Mouse (Mus musculus) embryonic facial prominence, embryonic 13.5 days (tissue): ENCODE results near the gene Akap6. TPM values are rescaled to one million over a fixed set of nuclear protein-coding genes. Genes with fewer than 3 reads are reported as not detected.
A peak's percentile ranks its signal among the peaks of the same experiment; 100 is the strongest.

Experiments used
- ATAC-seq: fragments of 200-750 bp; cut with Nextera tagmentation; 2 replicates; pipeline ENCODE4 v1.8.0; 2017; ENCODE audit warnings: low read depth; ENCODE audit not compliant: insufficient number of reproducible peaks, insufficient read depth, low FRiP score, low TSS enrichment
- H3K27ac ChIP-seq: fragments of 300-500 bp; sonication (generic); 2 replicates; pipeline ENCODE4 v1.5.1; 2015; ENCODE audit warnings: moderate library complexity, mild to moderate bottlenecking, inconsistent platforms
- H3K27me3 ChIP-seq: fragments of 300-500 bp; sonication (generic); 2 replicates; pipeline ENCODE4 v1.6.1; 2015; ENCODE audit warnings: mild to moderate bottlenecking, inconsistent platforms
- H3K36me3 ChIP-seq: fragments of 300-500 bp; sonication (generic); 2 replicates; pipeline ENCODE4 v1.6.1; 2015; ENCODE audit warnings: mild to moderate bottlenecking, inconsistent platforms
- H3K4me1 ChIP-seq: fragments of 300-500 bp; sonication (generic); 2 replicates; pipeline ENCODE4 v1.6.1; 2015; ENCODE audit warnings: inconsistent platforms
- H3K4me2 ChIP-seq: fragments of 300-500 bp; sonication (generic); 2 replicates; pipeline ENCODE4 v1.6.1; 2015; ENCODE audit warnings: moderate library complexity, mild to moderate bottlenecking, inconsistent platforms
- H3K4me3 ChIP-seq: fragments of 300-500 bp; sonication (generic); 2 replicates; pipeline ENCODE4 v1.5.1; 2015; ENCODE audit warnings: mild to moderate bottlenecking, inconsistent platforms
- H3K9ac ChIP-seq: fragments of 300-500 bp; sonication (generic); 2 replicates; pipeline ENCODE4 v1.6.1; 2015; ENCODE audit warnings: mild to moderate bottlenecking, inconsistent platforms
- H3K9me3 ChIP-seq: fragments of 300-500 bp; sonication (generic); 2 replicates; pipeline ENCODE4 v1.6.1; 2016; ENCODE audit warnings: inconsistent platforms
- WGBS: fragments of 180-500 bp; shearing (Covaris S2); methylation state at CpG from one replicate; pipeline ENCODE4 v1.1.7; 2015; ENCODE audit warnings: mixed read lengths; 5-methylcytosine and 5-hydroxymethylcytosine counted together
- polyA plus RNA-seq: library from polyadenylated mRNA; unstranded; fragments of >200 nt; fragmentation: Nextera tagmentation; extraction: Ambion mirVana; gene quantifications from 2 replicates; pipeline ENCODE4 v1.2.1, GENCODE M21; 2015

The Akap6 gene
- polyA plus RNA-seq, 1 experiment from 2014 or later, result 1.3 TPM

- H3K4me1 ChIP-seq, result peaks cover 45% of the 10 kb centered on the region
- H3K4me3 ChIP-seq, result no peak overlapping the region
- no peaks in the 10 kb centered on the region for H3K36me3 ChIP-seq
- H3K27me3 ChIP-seq, result no peaks in the 10 kb centered on the region
- no peaks in the 10 kb centered on the region for H3K9me3 ChIP-seq
- H3K27ac ChIP-seq, result no peak overlapping the region
- no peak for ATAC-seq
- WGBS, result 22% methylated on average over 10 of the region's 10 CpGs
- no peak overlapping the region for H3K4me2 ChIP-seq
- no peak overlapping the region for H3K9ac ChIP-seq
Measured at GRCm38 (mm10) chr12:52834074-52834473, 134.9 kb downstream of the Akap6 start.

- 0 out of 2 replicates have a peak overlapping the region, but pooled peaks have one; percentile 21 for H3K9ac ChIP-seq
- no peaks in the 10 kb centered on the region for H3K36me3 ChIP-seq
- no peak for ATAC-seq
- H3K27me3 ChIP-seq, result no peaks in the 10 kb centered on the region
- H3K4me2 ChIP-seq, result peak overlapping the region; percentile 46
- H3K4me3 ChIP-seq, result no peak overlapping the region
- H3K9me3 ChIP-seq, result no peaks in the 10 kb centered on the region
- peaks cover 44% of the 10 kb centered on the region for H3K4me1 ChIP-seq
- WGBS, result 25% methylated on average over 6 of the region's 6 CpGs
- peak overlapping the region; percentile 80; the same call in 1 of the 2 replicates for H3K27ac ChIP-seq
Measured at GRCm38 (mm10) chr12:52834781-52835279, 135.6 kb downstream of the Akap6 start.

GRCm38 (mm10) chr12:52835291-52835742, 136.1 kb downstream of the Akap6 start:
- peaks cover 40% of the 10 kb centered on the region for H3K4me1 ChIP-seq
- H3K9me3 ChIP-seq, result no peaks in the 10 kb centered on the region
- ATAC-seq, result no peak
- H3K27ac ChIP-seq, result peak overlapping the region; percentile 80
- H3K9ac ChIP-seq, result 0 out of 2 replicates have a peak overlapping the region, but pooled peaks have one; percentile 21
- no peak overlapping the region for H3K4me3 ChIP-seq
- no peaks in the 10 kb centered on the region for H3K27me3 ChIP-seq
- H3K36me3 ChIP-seq, result no peaks in the 10 kb centered on the region
- peak overlapping the region; percentile 46 for H3K4me2 ChIP-seq
- 12% methylated on average over 6 of the region's 6 CpGs for WGBS

- Histone ChIP-seq H3K9ac (0 out of 2 replicates have a peak overlapping the region, but pooled peaks have one; percentile 16), H3K36me3 (no peaks in the 10 kb centered on the region), H3K4me3 (no peak overlapping the region), H3K4me2 (peak overlapping the region; percentile 46), H3K9me3 (no peaks in the 10 kb centered on the region), H3K27ac (peak overlapping the region; percentile 80), H3K4me1 (peaks cover 37% of the 10 kb centered on the region), H3K27me3 (no peaks in the 10 kb centered on the region)
- WGBS, result 21% methylated on average over 12 of the region's 12 CpGs
- peak; percentile 72; the same call in 1 of the 2 replicates for ATAC-seq
Measured at GRCm38 (mm10) chr12:52835914-52836546, 136.8 kb downstream of the Akap6 start.

GRCm38 (mm10) chr12:52845982-52846381, 146.8 kb downstream of the Akap6 start:
- ATAC-seq, result no peak
- WGBS, result 88% methylated on average over 1 of the region's 1 CpGs
- Histone ChIP-seq H3K9ac (no peak overlapping the region), H3K4me2 (no peak overlapping the region), H3K4me1 (peaks cover 11% of the 10 kb centered on the region; the same call in 1 of the 2 replicates), H3K27me3 (no peaks in the 10 kb centered on the region), H3K36me3 (no peaks in the 10 kb centered on the region), H3K4me3 (no peak overlapping the region), H3K9me3 (no peaks in the 10 kb centered on the region), H3K27ac (no peak overlapping the region)

GRCm38 (mm10) chr12:52847020-52847419, 147.8 kb downstream of the Akap6 start:
- no peak overlapping the region for H3K4me2 ChIP-seq
- H3K9ac ChIP-seq, result no peak overlapping the region
- H3K36me3 ChIP-seq, result no peaks in the 10 kb centered on the region
- H3K4me3 ChIP-seq, result no peak overlapping the region
- H3K9me3 ChIP-seq, result no peaks in the 10 kb centered on the region
- no peak overlapping the region for H3K27ac ChIP-seq
- H3K4me1 ChIP-seq, result peaks cover 15% of the 10 kb centered on the region
- WGBS, result 84% methylated on average over 4 of the region's 4 CpGs
- H3K27me3 ChIP-seq, result no peaks in the 10 kb centered on the region
- no peak for ATAC-seq

- Histone ChIP-seq H3K27me3 (no peaks in the 10 kb centered on the region), H3K9ac (no peak overlapping the region), H3K4me1 (peaks cover 15% of the 10 kb centered on the region), H3K4me3 (no peak overlapping the region), H3K4me2 (no peak overlapping the region), H3K27ac (no peak overlapping the region), H3K36me3 (no peaks in the 10 kb centered on the region), H3K9me3 (no peaks in the 10 kb centered on the region)
- 62% methylated on average over 14 of the region's 14 CpGs for WGBS
- peak; percentile 69 for ATAC-seq
Measured at GRCm38 (mm10) chr12:52847830-52848518, 148.8 kb downstream of the Akap6 start.

- peaks cover 15% of the 10 kb centered on the region for H3K4me1 ChIP-seq
- no peaks in the 10 kb centered on the region for H3K36me3 ChIP-seq
- no peak overlapping the region for H3K4me3 ChIP-seq
- no peaks in the 10 kb centered on the region for H3K9me3 ChIP-seq
- H3K27ac ChIP-seq, result no peak overlapping the region
- ATAC-seq, result no peak
- no peak overlapping the region for H3K4me2 ChIP-seq
- H3K27me3 ChIP-seq, result no peaks in the 10 kb centered on the region
- 65% methylated on average over 7 of the region's 7 CpGs for WGBS
- no peak overlapping the region for H3K9ac ChIP-seq
Measured at GRCm38 (mm10) chr12:52848519-52848855, 149.3 kb downstream of the Akap6 start.

- peaks cover 18% of the 10 kb centered on the region for H3K4me1 ChIP-seq
- ATAC-seq, result no peak
- no peak overlapping the region for H3K4me3 ChIP-seq
- H3K9me3 ChIP-seq, result no peaks in the 10 kb centered on the region
- no peaks in the 10 kb centered on the region for H3K36me3 ChIP-seq
- no peak overlapping the region for H3K4me2 ChIP-seq
- H3K27me3 ChIP-seq, result no peaks in the 10 kb centered on the region
- WGBS, result 74% methylated on average over 4 of the region's 4 CpGs
- no peak overlapping the region for H3K9ac ChIP-seq
- H3K27ac ChIP-seq, result no peak overlapping the region
Measured at GRCm38 (mm10) chr12:52849297-52849696, 150.1 kb downstream of the Akap6 start.

- 69% methylated on average over 7 of the region's 7 CpGs for WGBS
- H3K27ac ChIP-seq, result no peak overlapping the region
Measured at GRCm38 (mm10) chr12:52850332-52851036, 151.3 kb downstream of the Akap6 start.

GRCm38 (mm10) chr12:52851221-52851620, 152.0 kb downstream of the Akap6 start:
- ATAC-seq, result no peak
- Histone ChIP-seq H3K36me3 (no peaks in the 10 kb centered on the region), H3K9me3 (no peaks in the 10 kb centered on the region), H3K27me3 (no peaks in the 10 kb centered on the region), H3K27ac (peak overlapping the region; percentile 62; the same call in 1 of the 2 replicates), H3K9ac (no peak overlapping the region), H3K4me2 (no peak overlapping the region), H3K4me1 (peaks cover 25% of the 10 kb centered on the region), H3K4me3 (no peak overlapping the region)
- WGBS, result 84% methylated on average over 5 of the region's 5 CpGs

More at GRCm38 (mm10) chr12:52850332-52851036, 151.3 kb downstream of the Akap6 start:
- Histone ChIP-seq H3K4me1 (peaks cover 25% of the 10 kb centered on the region), H3K9me3 (no peaks in the 10 kb centered on the region), H3K27me3 (no peaks in the 10 kb centered on the region), H3K9ac (no peak overlapping the region), H3K36me3 (no peaks in the 10 kb centered on the region), H3K4me3 (no peak overlapping the region), H3K4me2 (no peak overlapping the region)
- ATAC-seq, result no peak
